Mouse (Mus musculus): ENCODE results near the gene Arhgef1. TPM values are rescaled to one million over a fixed set of nuclear protein-coding genes. Genes with fewer than 3 reads are reported as not detected.

The Arhgef1 gene
- polyA plus RNA-seq (2015; fragmentation: Nextera tagmentation; extraction: Ambion mirVana): 58.8 and 65.4 TPM in 2 replicates

GRCm38 (mm10) chr7:24902630-24903443 is at the start of gene Arhgef1:
Arhgef1 (plus strand) TSS chr7:24902912.

GRCm38 (mm10) chr7:24861913-24862312 is 40.8 kb upstream of the Arhgef1 start, which contains the start of gene Gm9844:
Gm9844 (plus strand) TSS chr7:24862213.

GRCm38 (mm10) chr7:24869532-24870165 is 33.1 kb upstream of the Arhgef1 start, which contains the start of the genes Lypd4 and Dmrtc2:
Lypd4 (minus strand) TSS chr7:24869941.
Dmrtc2 (plus strand) TSS chr7:24870057.

GRCm38 (mm10) chr7:24883896-24884692 is 18.6 kb upstream of the Arhgef1 start, which contains the start of gene Rps19:
Rps19 (plus strand) TSS chr7:24884371.

GRCm38 (mm10) chr7:24897224-24897623 is 5.5 kb upstream of the Arhgef1 start, which contains the start of gene Cd79a:
Cd79a (plus strand) TSS chr7:24897381.

GRCm38 (mm10) chr7:24944257-24944950 is 41.7 kb downstream of the Arhgef1 start, which contains the start of gene Gm4881:
Gm4881 (minus strand) TSS chr7:24944494.

GRCm38 (mm10) chr7:24971972-24972893 is 69.5 kb downstream of the Arhgef1 start, which contains the start of gene Rabac1:
Rabac1 (minus strand) TSS chr7:24972754.

Small RNAs within 50 kb of the gene (microRNA-seq; reads per million reads assigned to microRNA genes)
- gene Mir7046: not detected

Other genes starting within 250 kb of the Arhgef1 start
- gene Tex101, start 226.2 kb upstream of the Arhgef1 start, polyA plus RNA-seq (2015; fragmentation: Nextera tagmentation; extraction: Ambion mirVana): not detected in 2 replicates
- not detected in 2 replicates for gene BC049730, start 193.7 kb upstream of the Arhgef1 start, polyA plus RNA-seq (2015; fragmentation: Nextera tagmentation; extraction: Ambion mirVana)
- gene Gm4763, start 176.0 kb upstream of the Arhgef1 start, polyA plus RNA-seq (2015; fragmentation: Nextera tagmentation; extraction: Ambion mirVana): not detected in 2 replicates
- 0.82 TPM in 1 of 2 replicates, not detected in the other for gene Cd177, start 142.6 kb upstream of the Arhgef1 start, polyA plus RNA-seq (2015; fragmentation: Nextera tagmentation; extraction: Ambion mirVana)
- gene Ceacam10, start 125.7 kb upstream of the Arhgef1 start, polyA plus RNA-seq (2015; fragmentation: Nextera tagmentation; extraction: Ambion mirVana): 0.45 TPM in 1 of 2 replicates, not detected in the other
- gene Gm9844, start 40.7 kb upstream of the Arhgef1 start, polyA plus RNA-seq (2015; fragmentation: Nextera tagmentation; extraction: Ambion mirVana): 10.0 and 14.4 TPM in 2 replicates
- gene Lypd4, start 33.0 kb upstream of the Arhgef1 start, polyA plus RNA-seq (2015; fragmentation: Nextera tagmentation; extraction: Ambion mirVana): not detected in 2 replicates
- gene Dmrtc2, start 32.9 kb upstream of the Arhgef1 start, polyA plus RNA-seq (2015; fragmentation: Nextera tagmentation; extraction: Ambion mirVana): not detected in 2 replicates
- 1,704 and 2,076 TPM in 2 replicates for gene Rps19, start 18.5 kb upstream of the Arhgef1 start, polyA plus RNA-seq (2015; fragmentation: Nextera tagmentation; extraction: Ambion mirVana)
- gene Cd79a, start 5.5 kb upstream of the Arhgef1 start, polyA plus RNA-seq (2015; fragmentation: Nextera tagmentation; extraction: Ambion mirVana): 0.23 and 0.60 TPM in 2 replicates
- not detected in 2 replicates for gene Gm4881, start 41.6 kb downstream of the Arhgef1 start, polyA plus RNA-seq (2015; fragmentation: Nextera tagmentation; extraction: Ambion mirVana)
- 315 and 376 TPM in 2 replicates for gene Rabac1, start 69.8 kb downstream of the Arhgef1 start, polyA plus RNA-seq (2015; fragmentation: Nextera tagmentation; extraction: Ambion mirVana)
- gene Atp1a3, start 103.0 kb downstream of the Arhgef1 start, polyA plus RNA-seq (2015; fragmentation: Nextera tagmentation; extraction: Ambion mirVana): 1.2 and 4.7 TPM in 2 replicates
- 2.3 and 2.5 TPM in 2 replicates for gene Grik5, start 169.4 kb downstream of the Arhgef1 start, polyA plus RNA-seq (2015; fragmentation: Nextera tagmentation; extraction: Ambion mirVana)
- 12.6 and 13.3 TPM in 2 replicates for gene Zfp574, start 169.7 kb downstream of the Arhgef1 start, polyA plus RNA-seq (2015; fragmentation: Nextera tagmentation; extraction: Ambion mirVana)

Data from urinary bladder, postnatal 0 days (tissue).